Mouse (Mus musculus): ENCODE data around the gene Ceacam14.

Ceacam14 gene

GRCm38 (mm10) chr7:17812333-17812732, at the start of gene Ceacam14:
Gene Ceacam14 (plus strand): TSS chr7:17812633.
- in situ Hi-C loops (cut with MboI) = no loop called here
